Comparison of ENCODE assay signal across 17 mouse cellular contexts in genomic region chr1:178829456-178829855, GRCm38 (mm10).
A peak's percentile ranks its signal among the peaks of the same experiment; 100 is the strongest.
DNase-seq lines count a peak whose midpoint lies in the region; ATAC-seq and TF ChIP-seq lines count a peak whose summit lies in the region.
"Had no signal": no experiment of that assay in that cellular context is flagged by ENCODE, and none has a peak within 500 bp of the region (broad histone marks: within the 10 kb centered on the region; RNA-seq: fewer than 3 reads in every experiment).

No protein-coding gene starts in this region.

- H3K4me3 ChIP-seq in midbrain, postnatal 0 days (ENCODE audit: low read depth, low read length) = no peak overlapping the region
- H3K4me3 ChIP-seq in midbrain, embryonic 10.5 days = no peak overlapping the region
- no peak overlapping the region for H3K4me3 ChIP-seq in gastrocnemius, adult 2 months
- H3K4me3 ChIP-seq: hindbrain, embryonic 13.5 days; limb, embryonic 13.5 days; liver, embryonic 15.5 days; neural tube, embryonic 12.5 days had no signal

- no peaks in the 10 kb centered on the region for H3K36me3 ChIP-seq in midbrain, postnatal 0 days (ENCODE audit: insufficient read depth, low read length)
- H3K36me3 ChIP-seq in midbrain, embryonic 10.5 days = no peaks in the 10 kb centered on the region
- H3K36me3 ChIP-seq: hindbrain, embryonic 13.5 days; limb, embryonic 13.5 days; liver, embryonic 15.5 days; neural tube, embryonic 12.5 days had no signal

- H3K27ac ChIP-seq in midbrain, postnatal 0 days (ENCODE audit: low read depth, low read length) = no peak overlapping the region
- H3K27ac ChIP-seq in midbrain, embryonic 10.5 days (replicated peaks) = no peak overlapping the region
- H3K27ac ChIP-seq in gastrocnemius, adult 2 months = no peak overlapping the region
- H3K27ac ChIP-seq: hindbrain, embryonic 13.5 days; limb, embryonic 13.5 days; liver, embryonic 15.5 days; neural tube, embryonic 12.5 days had no signal

- H3K9me3 ChIP-seq in midbrain, postnatal 0 days (ENCODE audit: low read length) = no peaks in the 10 kb centered on the region
- no peaks in the 10 kb centered on the region for H3K9me3 ChIP-seq in midbrain, embryonic 10.5 days (replicated peaks)
- H3K9me3 ChIP-seq: hindbrain, embryonic 13.5 days; limb, embryonic 13.5 days; liver, embryonic 15.5 days; neural tube, embryonic 12.5 days had no signal

- DNase-seq in heart, adult 9 months (ENCODE audit: low spot score in 2 of 2) = peak; percentile 3 to 4
- DNase-seq in heart, postnatal 36 days = no peak
- DNase-seq in midbrain, postnatal 0 days (ENCODE audit: low spot score) = peak; percentile 33
- no peak for DNase-seq in midbrain, embryonic 10.5 days (ENCODE audit: low spot score)
- DNase-seq in brain, embryonic 14.5 days (ENCODE audit: low read depth) = peak; percentile 43
- DNase-seq in layer of hippocampus, postnatal 36 days = peak; percentile 30 to 33
- no peak for DNase-seq in gastrocnemius, adult 2 months
- DNase-seq: adrenal gland, postnatal 10 days; cerebellum, adult 18-20 months; cerebellum, postnatal 36 days; right cerebral cortex, postnatal 14 days; thymus, postnatal 4 days had no signal

- intact Hi-C loops in heart, postnatal 36 days (cut with DNase I) = no loop called here
- intact Hi-C loops in gastrocnemius, adult 2 months (cut with DNase I) = no loop called here

- no peak overlapping the region for H3K9ac ChIP-seq in midbrain, postnatal 0 days (replicated peaks; ENCODE audit: low read length, poor library complexity, severe bottlenecking)
- H3K9ac ChIP-seq: hindbrain, embryonic 13.5 days; limb, embryonic 13.5 days; liver, embryonic 15.5 days; neural tube, embryonic 12.5 days had no signal

- TF ChIP-seq CTCF in midbrain, postnatal 0 days (IDR thresholded peaks at IDR 0.05) = no peak
- TF ChIP-seq CTCF in brain, embryonic 14.5 days (IDR thresholded peaks at IDR 0.05; ENCODE audit: borderline replicate concordance, extremely low read depth, insufficient read depth, insufficient read length) = no peak
- TF ChIP-seq CTCF in gastrocnemius, adult 2 months (IDR thresholded peaks at IDR 0.05) = no peak

- no peaks in the 10 kb centered on the region for H3K27me3 ChIP-seq in midbrain, postnatal 0 days (ENCODE audit: insufficient read depth, low read length)
- no peaks in the 10 kb centered on the region for H3K27me3 ChIP-seq in midbrain, embryonic 10.5 days (ENCODE audit: low read depth, poor library complexity, severe bottlenecking)
- H3K27me3 ChIP-seq: hindbrain, embryonic 13.5 days; limb, embryonic 13.5 days; liver, embryonic 15.5 days; neural tube, embryonic 12.5 days had no signal

- no peak for TF ChIP-seq POLR2A in brain, embryonic 14.5 days (IDR thresholded peaks at IDR 0.05; ENCODE audit: borderline replicate concordance, extremely low read depth, insufficient read depth, insufficient read length, poor library complexity, severe bottlenecking)

- no peaks in the 10 kb centered on the region for H3K4me1 ChIP-seq in midbrain, postnatal 0 days (ENCODE audit: insufficient read depth, low read length)
- peaks cover 11% of the 10 kb centered on the region for H3K4me1 ChIP-seq in midbrain, embryonic 10.5 days
- H3K4me1 ChIP-seq: liver, embryonic 15.5 days; neural tube, embryonic 12.5 days had no signal

- no peak for ATAC-seq in midbrain, postnatal 0 days (ENCODE audit: low FRiP score)
- ATAC-seq: lung, postnatal 0 days had no signal

- H3K4me2 ChIP-seq in midbrain, postnatal 0 days (ENCODE audit: low read depth, low read length, poor library complexity, severe bottlenecking) = no peak overlapping the region
- H3K4me2 ChIP-seq: hindbrain, embryonic 13.5 days; limb, embryonic 13.5 days; liver, embryonic 15.5 days; neural tube, embryonic 12.5 days had no signal

- WGBS in midbrain, postnatal 0 days = 50% methylated on average over 4 of the region's 4 CpGs
- 84% methylated on average over 4 of the region's 4 CpGs for WGBS in midbrain, embryonic 10.5 days

Comparison
In these comparisons a context has a peak if more than half of its experiments do, and no peak if none do; other contexts are left out.
1. DNase-seq: peak in heart, adult 9 months (2 of 2), midbrain, postnatal 0 days (single experiment), brain, embryonic 14.5 days (single experiment) and layer of hippocampus, postnatal 36 days (2 of 2); none in heart, postnatal 36 days (0 of 2), midbrain, embryonic 10.5 days (single experiment) and gastrocnemius, adult 2 months (single experiment).